Mouse (Mus musculus) layer of hippocampus, postnatal 14 days (tissue): Measurements from ENCODE around the gene Sp9. TPM values are rescaled to one million over a fixed set of nuclear protein-coding genes. Genes with fewer than 3 reads are reported as not detected.

Experiments used
- DNase-seq, 2 experiments: peaks; one replicate each; pipeline ENCODE4 v3.0.0; 2021 to 2022; ENCODE audit warnings: low spot score in 2 of 2, mixed read lengths in 1 of 2
- long read RNA-seq, 2 experiments: library from polyadenylated mRNA; stranded (forward); transcript quantifications; one replicate each; pipeline ENCODE4 v2.0.0; 2021
- total RNA-seq, 2 experiments: library from RNA; stranded (reverse); gene quantifications; 2 replicates each; pipeline ENCODE4 v1.2.3; 2021

Sp9 gene
- 1 to 10 TPM; 4.6 to 4.8 TPM for total RNA-seq
- long read RNA-seq, experiment 1, full-length matches to known transcripts: 2 of 4 reads
- long read RNA-seq, experiment 1, partial matches to known transcripts: 1 of 4 reads
- long read RNA-seq, experiment 1, other reads (novel, unspliced or antisense): 1 of 4 reads
- long read RNA-seq, experiment 2, full-length matches to known transcripts: 8 of 9 reads
- long read RNA-seq, experiment 2, partial matches to known transcripts: 0 of 9 reads
- long read RNA-seq, experiment 2, other reads (novel, unspliced or antisense): 1 of 9 reads

DNA sequence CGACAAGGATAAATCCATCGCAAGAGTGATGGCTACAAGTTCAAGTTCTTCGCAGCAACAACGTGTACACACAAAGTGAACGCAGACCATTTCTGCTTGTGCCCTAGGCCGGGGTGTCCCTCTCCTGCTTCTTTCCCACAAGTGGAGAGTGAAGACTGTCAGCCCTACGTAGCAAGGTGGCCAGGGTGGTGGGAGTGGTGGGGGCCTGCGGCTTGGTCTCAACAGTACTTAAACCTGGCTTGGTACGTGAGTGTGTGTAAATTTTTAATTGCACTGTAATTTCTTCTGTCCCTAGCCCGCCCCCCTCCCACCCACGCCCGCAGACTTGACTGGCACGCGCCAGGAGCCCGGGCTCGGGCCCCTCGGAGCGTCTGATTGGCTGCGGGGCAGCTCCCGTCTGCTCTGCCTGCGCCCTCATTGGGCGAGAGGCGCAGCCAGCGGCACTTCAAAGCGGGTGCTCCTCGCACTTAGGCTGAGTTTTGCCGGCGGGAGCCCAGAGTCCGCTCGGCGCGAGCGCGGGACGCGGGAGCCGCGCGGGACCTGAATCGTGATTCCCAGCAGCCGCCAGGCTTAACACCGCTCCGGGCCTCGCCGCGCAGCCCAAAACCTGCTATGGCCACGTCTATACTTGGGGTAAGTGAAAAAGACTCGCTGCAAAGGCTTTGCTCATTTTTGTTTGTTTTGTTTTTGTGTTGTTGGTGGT lies at the start of gene Sp9:
Sp9 (plus strand) TSS at position 467 of the 703 bp plus-strand sequence.
- peak in 1 of 2 experiments; percentile 46 for DNase-seq

DNA sequence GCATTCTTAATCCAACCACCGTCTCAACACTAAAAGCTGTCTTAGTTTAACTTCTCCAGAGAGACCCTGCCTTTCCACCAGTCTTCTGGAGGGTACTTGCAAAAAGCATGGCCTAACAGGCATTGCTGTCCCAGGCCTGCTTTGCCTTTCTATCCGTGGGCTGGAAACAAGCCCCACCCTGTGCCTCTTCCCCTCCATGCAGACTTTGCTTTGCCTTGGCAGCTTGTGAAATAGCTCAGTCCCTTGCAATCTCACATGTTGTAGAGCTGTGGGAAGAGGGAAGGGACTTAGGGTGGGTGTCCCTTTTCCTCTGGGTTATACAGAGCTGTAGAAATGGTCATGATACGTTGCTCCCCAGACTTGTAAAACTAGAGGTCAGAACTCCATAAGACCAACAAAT lies 40.6 kb upstream of the Sp9 start:
- no peak for DNase-seq

DNA sequence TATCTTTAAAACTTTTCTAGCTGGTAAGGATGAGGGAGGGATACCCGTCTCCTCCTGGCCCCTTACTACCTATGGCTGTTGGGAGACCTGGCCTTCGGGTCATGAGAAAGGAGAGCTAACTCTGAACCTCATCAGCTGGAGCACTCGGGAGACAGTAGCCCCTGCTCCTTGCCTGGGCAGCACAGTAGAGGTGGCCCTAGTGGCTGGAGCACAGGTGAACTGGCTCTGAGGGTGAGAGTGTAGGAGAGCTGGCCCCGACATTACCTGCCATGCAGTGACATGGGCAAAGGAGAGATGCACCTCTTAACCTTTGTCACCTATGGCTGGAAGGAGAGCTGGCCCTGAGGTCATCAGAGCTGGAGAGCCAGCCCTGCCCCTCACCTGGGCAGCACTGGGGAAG lies 30.4 kb upstream of the Sp9 start:
- no peak for DNase-seq

DNA sequence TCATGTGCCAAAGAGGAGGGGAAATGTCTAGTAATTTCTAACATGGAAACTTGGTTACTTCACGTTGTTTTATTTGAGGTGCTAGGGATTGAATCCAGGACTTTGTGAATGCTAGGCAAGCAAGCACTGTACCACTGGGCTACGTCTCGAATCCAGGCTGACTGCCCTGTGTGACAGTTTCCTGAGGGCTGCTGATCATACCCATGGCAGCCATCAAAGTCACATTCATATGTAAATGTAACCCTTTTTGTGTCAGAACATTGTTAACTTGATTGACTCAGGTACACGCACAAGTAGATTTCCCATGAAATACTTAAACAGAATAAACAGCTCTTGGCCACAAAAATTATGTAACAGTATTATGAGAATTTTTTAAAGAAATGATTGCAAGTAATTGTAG lies 23.0 kb upstream of the Sp9 start:
- no peak for DNase-seq

DNA sequence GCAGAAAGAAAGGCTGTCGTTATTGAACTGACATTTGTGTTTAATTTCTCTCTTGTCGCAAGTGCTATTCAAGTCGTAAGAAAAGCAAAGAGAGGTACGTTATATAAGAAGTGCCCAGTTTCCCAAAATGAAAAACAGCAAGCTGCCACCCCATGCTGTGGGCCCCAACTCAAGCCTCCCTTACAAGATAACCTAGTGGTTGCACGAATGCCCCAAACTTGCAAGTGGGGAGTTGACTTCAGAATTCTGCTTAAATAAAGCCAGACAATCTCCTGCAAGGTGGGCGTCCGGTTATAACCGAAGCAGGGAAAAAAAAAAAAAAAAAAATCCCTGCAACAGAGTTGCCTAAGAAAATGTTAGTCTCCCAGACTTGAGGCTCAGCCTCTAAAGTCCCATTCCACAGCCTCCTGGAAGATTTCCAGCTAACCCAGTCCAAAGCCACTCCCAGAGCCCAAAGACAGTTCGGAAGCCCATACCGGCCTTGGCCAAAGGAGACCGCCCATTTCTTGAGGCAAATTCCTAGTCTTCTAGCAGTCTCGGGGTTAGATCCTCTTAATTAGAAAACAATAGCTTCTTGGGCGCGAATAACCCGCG lies 8.5 kb upstream of the Sp9 start:
- DNase-seq: no peak

DNA sequence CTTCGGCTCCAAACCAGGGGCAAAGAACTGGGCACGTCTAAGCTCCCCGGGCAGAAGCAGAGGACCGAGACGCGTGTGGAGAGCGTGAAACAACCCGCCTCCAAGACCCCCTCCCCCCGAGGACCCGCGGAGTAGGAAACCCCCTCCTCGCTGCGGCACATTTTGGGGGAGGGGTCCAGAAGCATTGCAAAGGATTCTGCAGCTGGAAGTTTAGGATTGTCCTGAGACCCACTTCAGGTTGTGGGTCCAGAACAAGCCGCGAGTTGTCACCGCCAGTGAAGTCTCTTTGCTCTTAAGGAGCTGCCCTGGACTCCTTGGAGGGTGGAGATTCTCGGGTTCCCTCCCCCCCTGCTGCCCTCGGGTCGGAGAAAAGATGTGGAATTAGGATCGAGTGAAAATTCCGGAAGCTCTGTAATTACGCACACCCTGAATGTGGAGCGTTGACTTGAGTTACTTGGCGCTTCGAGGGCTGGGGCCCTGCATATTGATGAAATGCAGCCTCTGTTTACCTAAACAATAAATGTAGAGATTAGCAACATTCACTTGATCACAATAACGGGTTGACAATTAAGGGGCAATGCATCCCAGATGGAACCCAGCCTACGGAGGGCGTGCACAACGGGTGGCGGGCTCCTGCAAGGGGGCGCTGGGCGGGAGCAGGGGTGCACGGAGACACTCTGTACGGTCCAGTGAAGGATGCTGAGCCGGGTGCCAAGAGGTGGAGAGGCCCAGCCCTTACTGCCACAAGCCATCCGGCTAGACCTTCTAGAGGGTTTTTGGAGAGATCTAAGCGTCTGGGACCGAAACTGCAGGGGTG lies 7.7 kb upstream of the Sp9 start:
- DNase-seq: no peak

DNA sequence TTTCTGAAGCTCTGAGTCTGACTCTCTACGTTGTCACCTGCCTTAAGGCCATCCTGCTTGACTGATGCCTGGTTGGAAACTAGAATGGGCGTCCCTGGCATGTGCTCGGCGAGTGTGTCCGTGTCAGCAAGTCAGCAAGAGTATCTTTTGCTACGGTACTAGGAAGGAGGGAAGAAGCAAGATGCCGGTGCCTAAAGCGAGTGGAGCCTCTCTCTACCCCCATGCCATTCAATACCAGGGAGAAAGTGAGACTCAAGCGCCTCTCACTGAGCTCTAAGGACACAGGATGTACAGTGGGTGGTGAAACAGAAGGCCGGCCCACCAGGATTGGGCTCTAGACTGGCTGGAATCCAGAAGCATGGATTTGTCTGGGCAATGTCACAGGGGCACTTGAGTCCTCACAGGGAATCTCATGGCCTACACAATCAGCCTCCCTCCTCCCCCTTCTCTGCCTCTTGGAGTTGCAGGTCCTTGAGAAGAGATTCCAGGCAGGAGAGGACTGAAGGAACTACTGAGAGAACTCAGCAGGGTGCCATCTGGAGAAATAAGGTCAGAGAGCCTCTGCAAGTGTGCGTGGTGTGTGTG lies 7.0 kb upstream of the Sp9 start:
- no peak for DNase-seq

DNA sequence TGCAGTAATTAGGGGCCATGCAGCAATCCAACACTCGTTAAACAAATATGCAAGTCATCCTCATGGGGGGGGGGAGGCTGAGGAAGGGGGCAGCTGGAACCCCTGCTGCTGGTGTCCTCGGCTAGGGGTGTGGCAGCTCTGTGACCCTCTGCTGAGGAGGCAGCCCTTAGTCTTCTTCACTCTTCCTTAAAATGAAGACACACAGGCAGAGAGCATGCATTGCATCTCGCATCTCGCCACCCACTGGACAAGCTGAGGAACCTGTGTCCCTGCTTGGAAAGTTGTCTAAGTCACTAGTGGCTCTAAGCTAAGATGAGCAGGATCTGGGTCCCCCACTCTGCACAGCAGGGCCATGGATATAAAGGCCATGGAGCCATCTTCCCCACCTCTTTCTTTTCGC lies 5.7 kb upstream of the Sp9 start:
- DNase-seq: no peak

DNA sequence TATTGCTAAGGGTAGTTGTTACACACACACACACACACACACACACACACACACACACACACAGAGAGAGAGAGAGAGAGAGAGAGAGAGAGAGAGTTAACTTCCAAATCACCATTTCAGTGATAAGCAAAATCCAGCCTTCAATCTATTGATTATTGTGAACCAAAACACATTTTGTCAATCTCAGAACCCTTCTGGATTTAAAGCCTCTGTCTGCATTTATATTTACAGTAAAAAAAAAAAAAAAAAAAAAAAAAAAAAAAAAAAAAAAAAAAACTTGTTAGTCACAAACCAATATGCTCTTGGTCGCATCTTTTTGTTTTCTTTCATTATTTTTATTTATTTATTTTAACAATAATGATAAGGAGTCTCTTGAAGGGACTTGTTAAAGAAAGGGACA lies 5.1 kb upstream of the Sp9 start:
- DNase-seq: no peak

DNA sequence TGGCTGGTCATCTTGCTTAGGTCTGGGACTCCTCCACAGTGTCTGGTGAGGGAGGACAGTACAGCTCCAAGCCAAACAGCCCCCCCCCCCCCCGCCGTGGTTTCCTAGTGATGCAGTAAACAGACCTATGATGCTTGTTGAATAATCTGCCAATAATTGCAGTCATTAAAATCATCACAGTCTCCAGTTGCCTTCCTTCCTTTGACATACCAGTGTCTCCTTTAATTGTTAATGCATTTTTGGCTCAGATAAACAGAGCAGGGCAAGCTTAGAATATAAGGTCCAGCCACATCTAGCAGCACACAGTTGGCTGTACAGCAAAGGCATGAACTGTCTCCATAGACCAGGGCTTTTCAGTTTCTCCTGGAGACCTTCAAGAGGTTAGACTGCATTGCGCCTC lies 4.5 kb upstream of the Sp9 start:
- no peak for DNase-seq

DNA sequence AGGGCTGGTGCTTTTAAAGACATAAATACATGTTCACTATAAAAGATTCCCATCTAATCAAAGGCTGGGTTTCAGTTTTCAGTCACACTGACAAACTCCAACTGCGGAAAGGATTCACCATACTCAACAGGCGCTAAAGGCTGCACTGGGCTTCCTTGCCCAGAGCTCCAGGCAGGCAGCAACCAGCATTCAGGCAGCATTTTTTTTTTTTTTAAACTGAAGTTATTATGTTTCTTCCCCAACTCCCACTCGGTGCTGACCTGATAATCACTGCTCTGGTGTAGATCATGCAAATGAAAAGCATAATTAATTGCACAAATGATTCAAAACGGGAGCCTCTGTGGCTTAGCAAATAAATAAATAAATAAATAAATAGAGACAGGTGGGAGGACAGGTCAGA lies 3.9 kb upstream of the Sp9 start:
- DNase-seq: no peak

DNA sequence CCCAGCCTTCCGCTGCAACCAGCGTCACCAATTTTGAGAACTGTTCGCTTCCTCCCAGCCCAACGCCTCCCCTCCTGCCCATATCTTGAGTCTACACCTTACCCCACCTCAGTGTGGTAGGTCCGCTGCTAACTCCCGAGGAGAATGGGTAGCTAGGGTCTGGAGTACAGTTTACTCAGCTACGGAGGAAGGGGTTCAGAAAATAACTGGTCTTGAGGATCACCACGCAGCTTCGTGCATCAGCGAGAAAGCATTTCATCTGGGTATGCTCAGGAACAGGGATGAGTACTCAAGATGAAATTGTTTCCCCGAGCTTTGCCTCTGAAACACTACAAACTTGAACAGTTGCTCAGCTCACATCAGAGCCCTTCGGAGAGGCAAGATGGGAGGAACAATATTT lies 3.4 kb upstream of the Sp9 start:
- DNase-seq: no peak

DNA sequence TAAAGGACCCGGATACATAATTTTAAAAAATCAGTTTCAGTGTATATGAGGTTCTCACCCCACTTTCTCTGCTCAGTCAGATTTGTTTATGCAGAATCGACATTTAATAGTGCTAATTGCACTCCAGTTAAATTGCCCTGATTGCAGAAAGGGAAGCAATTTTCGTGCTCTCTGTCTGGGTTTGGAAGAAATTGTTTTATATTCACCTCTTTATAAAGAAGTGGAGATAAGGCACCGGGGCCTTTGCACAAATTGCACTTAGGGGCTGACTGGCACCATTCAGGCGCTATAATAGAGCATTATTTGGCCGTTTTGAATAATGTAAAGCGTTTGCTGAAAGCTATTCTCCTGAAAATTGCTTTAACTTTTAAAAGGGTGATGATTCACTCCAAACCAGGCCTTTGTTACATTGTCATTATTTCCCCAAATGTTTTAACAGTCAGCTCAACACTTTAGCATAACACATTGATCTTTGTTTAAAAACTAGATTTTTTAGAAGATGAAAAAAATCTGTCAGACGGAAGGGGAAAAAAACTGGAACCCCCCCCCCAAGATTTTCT lies 2.8 kb upstream of the Sp9 start:
- DNase-seq: no peak

DNA sequence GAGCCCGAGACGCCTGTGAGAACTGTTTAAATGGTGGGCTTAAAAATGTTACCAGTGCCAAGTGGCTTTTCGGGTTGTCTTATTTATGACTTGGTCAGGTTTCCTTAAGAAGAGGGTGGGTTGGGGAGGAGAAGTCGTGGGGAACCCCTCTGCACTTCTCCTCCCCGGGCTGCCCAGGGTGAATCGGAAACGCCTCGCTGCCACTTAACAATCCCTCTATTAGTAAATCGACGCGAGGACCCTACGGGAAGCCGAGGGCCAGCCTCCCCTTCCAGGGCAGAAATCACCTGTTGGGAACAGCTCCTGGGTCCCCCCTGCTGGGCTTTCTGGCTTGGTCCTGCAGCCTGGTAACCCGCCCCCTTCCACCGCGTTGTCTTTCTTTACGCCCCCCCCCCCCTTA lies 2.1 kb upstream of the Sp9 start:
- no peak for DNase-seq

DNA sequence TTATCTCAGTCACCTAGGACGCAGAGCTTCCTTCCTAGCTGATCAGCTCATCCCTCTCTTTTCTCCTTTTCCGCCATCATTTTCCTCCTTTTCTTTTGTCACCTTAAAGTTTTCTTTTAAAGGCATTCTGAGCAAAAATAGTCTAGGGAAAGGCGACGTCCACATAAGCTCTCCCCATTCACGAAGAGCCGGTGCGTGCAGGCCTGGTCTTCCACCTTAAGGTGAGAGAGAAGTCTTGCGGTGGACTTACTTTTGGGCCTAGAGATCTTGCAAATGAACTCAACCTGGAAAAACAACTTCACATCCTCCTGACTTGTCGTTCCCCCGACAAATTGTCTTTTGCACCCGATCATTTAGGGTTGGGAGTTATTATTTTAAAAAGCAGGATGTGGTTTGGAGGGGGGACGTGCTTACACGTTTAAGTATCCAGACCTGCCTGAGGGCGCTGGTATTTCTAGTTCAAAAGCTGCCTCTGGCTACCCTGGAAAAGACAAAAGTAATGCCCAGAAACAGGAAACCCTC lies 1.6 kb upstream of the Sp9 start:
- DNase-seq: no peak

DNA sequence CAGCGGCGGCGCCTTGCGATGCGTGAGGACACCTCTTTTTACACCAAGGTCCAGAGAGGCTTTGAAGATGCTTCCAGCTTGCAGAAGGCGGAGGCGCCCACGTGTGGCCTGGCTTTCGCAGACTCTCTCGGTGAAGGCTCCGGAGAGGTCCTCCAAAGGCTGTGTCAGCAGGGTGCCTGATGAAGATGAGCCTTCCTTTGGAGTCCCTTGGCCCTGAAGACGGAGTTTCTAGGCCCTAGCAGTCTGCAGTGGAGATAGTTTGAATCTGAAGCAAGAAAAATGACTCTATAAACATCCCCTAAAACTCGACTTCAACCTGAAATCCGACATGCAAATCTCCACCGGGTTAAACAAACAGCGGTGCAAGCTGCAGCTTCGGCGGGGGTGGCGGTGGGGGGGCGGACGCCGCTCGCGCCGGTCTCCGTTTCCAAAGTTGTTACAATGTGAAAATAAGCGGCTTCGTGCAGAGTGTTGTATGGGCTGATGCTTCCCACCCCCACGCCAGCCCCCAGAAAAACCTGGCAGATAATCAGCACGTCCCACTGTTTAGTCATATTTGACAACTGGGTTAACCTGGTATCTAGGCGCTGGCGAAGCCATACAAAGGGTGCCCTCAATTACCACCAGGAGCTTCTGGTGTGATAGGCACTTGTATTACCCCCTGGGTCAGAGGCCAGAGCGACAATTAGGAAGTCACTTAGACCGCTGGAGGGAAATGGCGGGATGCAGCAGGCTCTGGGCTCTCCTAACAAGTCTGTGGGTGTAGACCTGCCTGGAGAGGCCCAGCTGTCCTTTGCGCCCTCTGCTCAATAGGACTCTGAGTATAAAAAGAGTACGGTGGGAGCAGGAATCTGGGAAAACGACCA lies 899 bp upstream of the Sp9 start:
- no peak for DNase-seq

DNA sequence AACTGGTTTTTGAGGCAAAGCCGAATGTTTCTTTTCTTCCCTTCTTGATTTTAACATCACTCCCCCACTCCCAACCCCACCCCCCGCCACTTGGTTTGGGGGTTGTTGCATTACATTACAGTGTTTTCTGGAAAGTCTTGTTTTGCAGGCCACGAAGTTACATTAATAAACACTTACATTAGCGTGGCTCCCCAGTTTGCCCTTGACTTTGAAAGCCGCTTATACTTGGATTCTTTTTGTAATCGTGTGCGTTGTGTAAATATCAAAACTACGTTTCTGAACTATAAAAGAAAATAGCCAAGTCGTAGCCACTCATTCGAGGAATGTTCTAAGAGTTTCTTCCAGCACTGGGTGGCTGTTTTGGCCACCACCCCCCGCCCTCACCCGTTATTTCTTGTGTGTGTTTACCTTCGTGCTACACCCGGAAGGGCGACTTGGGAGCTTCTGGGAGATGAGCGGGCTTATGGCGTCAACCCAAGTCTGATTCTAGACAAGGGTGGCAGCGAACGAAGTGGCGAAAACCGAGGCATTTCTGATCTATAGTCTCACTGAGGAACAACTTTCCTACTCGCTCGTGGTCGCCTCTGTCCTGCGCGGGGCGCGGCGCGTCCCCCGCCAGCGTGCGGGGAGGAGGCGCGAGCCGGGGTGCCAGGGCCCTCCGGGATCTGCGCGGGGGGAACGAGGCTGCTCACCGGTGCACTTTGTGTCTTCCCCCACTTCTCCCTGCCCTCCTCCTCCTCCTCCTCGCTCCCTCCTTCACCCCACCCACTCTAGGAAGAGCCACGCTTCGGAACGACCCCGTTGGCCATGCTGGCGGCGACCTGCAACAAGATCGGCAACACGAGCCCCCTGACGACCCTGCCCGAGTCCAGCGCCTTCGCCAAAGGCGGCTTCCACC lies 875 bp downstream of the Sp9 start:
- no peak for DNase-seq

DNA sequence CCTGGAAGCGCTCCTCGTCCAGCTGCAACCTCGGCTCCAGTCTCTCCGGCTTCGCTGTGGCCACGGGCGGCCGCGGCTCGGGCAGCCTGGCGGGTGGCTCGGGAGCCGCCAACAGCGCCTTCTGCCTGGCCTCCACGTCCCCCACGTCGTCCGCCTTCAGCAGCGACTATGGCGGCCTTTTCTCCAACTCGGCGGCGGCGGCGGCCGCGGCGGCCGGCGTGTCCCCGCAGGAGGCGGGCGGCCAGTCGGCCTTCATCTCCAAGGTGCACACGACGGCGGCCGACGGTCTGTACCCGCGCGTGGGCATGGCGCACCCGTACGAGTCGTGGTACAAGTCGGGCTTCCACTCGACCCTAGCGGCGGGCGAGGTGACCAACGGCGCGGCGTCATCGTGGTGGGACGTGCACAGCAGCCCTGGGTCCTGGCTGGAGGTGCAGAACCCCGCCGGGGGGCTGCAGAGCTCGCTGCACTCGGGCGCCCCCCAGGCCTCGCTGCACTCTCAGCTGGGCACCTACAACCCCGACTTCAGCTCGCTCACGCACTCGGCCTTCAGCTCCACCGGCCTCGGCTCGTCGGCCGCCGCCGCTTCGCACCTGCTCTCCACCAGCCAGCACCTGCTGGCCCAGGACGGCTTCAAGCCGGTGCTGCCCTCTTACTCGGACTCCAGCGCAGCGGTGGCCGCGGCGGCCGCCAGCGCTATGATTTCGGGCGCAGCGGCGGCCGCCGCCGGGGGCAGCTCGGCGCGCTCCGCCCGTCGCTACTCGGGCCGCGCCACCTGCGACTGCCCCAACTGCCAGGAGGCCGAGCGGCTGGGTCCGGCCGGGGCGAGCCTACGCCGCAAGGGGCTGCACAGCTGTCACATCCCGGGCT lies 1.8 kb downstream of the Sp9 start:
- no peak for DNase-seq
